Mouse (Mus musculus) midbrain, embryonic 11.5 days (tissue): ENCODE data around the gene Sptssb. TPM values are rescaled to one million over a fixed set of nuclear protein-coding genes. Genes with fewer than 3 reads are reported as not detected.

Experiments
- ATAC-seq: fragments of 200-750 bp; cut with Nextera tagmentation; 2 replicates; pipeline ENCODE4 v1.8.0; 2017; ENCODE audit warnings: moderate TSS enrichment, moderate library complexity; ENCODE audit not compliant: low FRiP score
- DNase-seq: peaks from one replicate; pipeline ENCODE4 v3.0.0; 2015; ENCODE audit warnings: low spot score; ENCODE audit errors: missing footprints
- H3K27ac ChIP-seq: fragments of 300-500 bp; sonication (generic); 2 replicates; pipeline ENCODE4 v1.5.1; 2014; ENCODE audit warnings: low read depth, low read length
- H3K27me3 ChIP-seq: fragments of 300-500 bp; sonication (generic); 2 replicates; pipeline ENCODE4 v1.6.1; 2014; ENCODE audit warnings: mild to moderate bottlenecking, low read length, moderate library complexity, mixed read lengths; ENCODE audit not compliant: control insufficient read depth, insufficient read depth
- H3K36me3 ChIP-seq: fragments of 300-500 bp; sonication (generic); 2 replicates; pipeline ENCODE4 v1.6.1; 2014; ENCODE audit warnings: mild to moderate bottlenecking, low read length, moderate library complexity, mixed read lengths; ENCODE audit not compliant: control insufficient read depth, insufficient read depth
- H3K4me1 ChIP-seq: fragments of 300-500 bp; sonication (generic); 2 replicates; pipeline ENCODE4 v1.6.1; 2014; ENCODE audit warnings: low read length; ENCODE audit not compliant: control insufficient read depth, insufficient read depth
- H3K4me2 ChIP-seq: fragments of 300-500 bp; sonication (generic); 2 replicates; pipeline ENCODE4 v1.6.1; 2014; ENCODE audit warnings: mild to moderate bottlenecking, moderate library complexity
- H3K4me3 ChIP-seq: fragments of 300-500 bp; sonication (generic); 2 replicates; pipeline ENCODE4 v1.5.1; 2014; ENCODE audit warnings: low read depth, low read length
- H3K9ac ChIP-seq: fragments of 300-500 bp; sonication (generic); 2 replicates; pipeline ENCODE4 v1.6.1; 2014; ENCODE audit warnings: low read length
- H3K9me3 ChIP-seq: fragments of 300-500 bp; sonication (generic); 2 replicates; pipeline ENCODE4 v1.6.1; 2016; ENCODE audit warnings: low read length; ENCODE audit not compliant: control insufficient read depth
- WGBS: fragments of 180-500 bp; shearing (Covaris S2); extraction: QIAGEN DNeasy Blood & Tissue Kit; methylation state at CpG from one replicate; pipeline ENCODE4 v1.1.7; 2014; 5-methylcytosine and 5-hydroxymethylcytosine counted together
- polyA plus RNA-seq: library from polyadenylated mRNA; unstranded; fragments of >200 nt; fragmentation: Nextera tagmentation; extraction: Ambion mirVana; gene quantifications from 2 replicates; pipeline ENCODE4 v1.2.1, GENCODE M21; 2014

Sptssb gene
- polyA plus RNA-seq, 1 experiment from 2014 or later: 0.34 TPM

DNA sequence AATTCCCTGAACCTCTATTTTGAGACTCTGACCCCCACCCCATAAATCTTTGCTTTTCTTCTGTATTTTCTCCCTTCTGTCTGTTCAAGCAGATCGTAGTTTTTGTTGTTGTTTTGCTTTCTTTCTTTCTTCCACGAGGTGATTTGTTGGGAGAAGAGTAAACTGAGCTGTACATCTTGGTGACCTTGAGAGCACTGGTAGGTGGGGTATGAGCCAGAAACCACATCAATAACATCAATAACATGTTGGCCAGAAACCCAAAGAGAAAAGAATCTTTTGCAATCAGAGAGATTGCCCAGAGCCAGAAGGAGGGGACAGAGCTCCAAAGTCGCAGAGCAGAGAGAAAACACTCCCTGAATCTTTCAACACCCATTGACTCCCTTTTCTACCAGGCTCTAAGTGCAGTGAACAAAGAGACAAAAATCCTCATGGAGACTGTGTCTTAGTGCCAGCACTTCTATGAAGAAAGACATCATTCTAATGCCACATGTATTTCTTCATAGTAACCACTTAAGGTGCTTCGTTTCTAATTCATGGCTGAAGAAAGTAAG, 80.4 kb downstream of the Sptssb start:
- Histone ChIP-seq H3K9ac (no peak overlapping the region), H3K4me1 (no peaks in the 10 kb centered on the region), H3K36me3 (no peaks in the 10 kb centered on the region), H3K4me3 (no peak overlapping the region), H3K27ac (no peak overlapping the region), H3K27me3 (no peaks in the 10 kb centered on the region), H3K4me2 (no peak overlapping the region), H3K9me3 (no peaks in the 10 kb centered on the region)
- DNase-seq (no peak), ATAC-seq (no peak)
- 83% methylated on average over 4 of the region's 4 CpGs for WGBS

DNA sequence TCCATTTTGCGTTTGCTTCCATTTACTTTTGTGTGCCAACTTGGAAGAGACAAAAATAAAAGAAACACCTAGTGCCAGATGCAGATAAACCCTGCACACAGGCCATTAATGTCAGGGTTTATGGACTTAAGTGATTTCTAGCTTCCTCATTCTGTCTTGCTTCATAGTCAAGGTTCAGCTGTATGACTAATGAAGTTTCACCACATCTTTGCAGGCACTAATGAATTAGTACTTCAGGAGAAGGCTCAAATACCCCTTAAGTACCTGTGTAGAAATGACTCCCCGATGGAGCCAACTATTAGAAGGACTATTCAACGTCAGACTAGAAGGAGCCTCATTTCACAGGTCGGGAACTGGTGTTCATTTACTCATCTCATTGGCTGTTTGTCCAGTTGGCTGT, 86.4 kb downstream of the Sptssb start:
- WGBS: 90% methylated on average over 4 of the region's 4 CpGs
- no peaks in the 10 kb centered on the region for H3K9me3 ChIP-seq
- no peaks in the 10 kb centered on the region for H3K4me1 ChIP-seq
- H3K4me3 ChIP-seq: no peak overlapping the region
- DNase-seq (no peak), ATAC-seq (no peak)
- no peak overlapping the region for H3K27ac ChIP-seq
- H3K36me3 ChIP-seq: no peaks in the 10 kb centered on the region
- H3K27me3 ChIP-seq: no peaks in the 10 kb centered on the region
- H3K9ac ChIP-seq: no peak overlapping the region
- H3K4me2 ChIP-seq: no peak overlapping the region

Other genes with a start within 250 kb of the Sptssb start
- gene Nmd3, start 138.0 kb downstream of the Sptssb start, polyA plus RNA-seq: 142 TPM in 2 replicates
- not detected in 2 replicates for gene Otol1, start 147.7 kb upstream of the Sptssb start, polyA plus RNA-seq